Mouse (Mus musculus) right cerebral cortex, postnatal 36 days (tissue): ENCODE data around the gene Adamts3.

Experiments
- DNase-seq, 2 experiments: peaks; one replicate each; pipeline ENCODE4 v3.0.0; 2022; ENCODE audit warnings: low spot score in 2 of 2, mixed read lengths in 1 of 2

Adamts3 gene

DNA sequence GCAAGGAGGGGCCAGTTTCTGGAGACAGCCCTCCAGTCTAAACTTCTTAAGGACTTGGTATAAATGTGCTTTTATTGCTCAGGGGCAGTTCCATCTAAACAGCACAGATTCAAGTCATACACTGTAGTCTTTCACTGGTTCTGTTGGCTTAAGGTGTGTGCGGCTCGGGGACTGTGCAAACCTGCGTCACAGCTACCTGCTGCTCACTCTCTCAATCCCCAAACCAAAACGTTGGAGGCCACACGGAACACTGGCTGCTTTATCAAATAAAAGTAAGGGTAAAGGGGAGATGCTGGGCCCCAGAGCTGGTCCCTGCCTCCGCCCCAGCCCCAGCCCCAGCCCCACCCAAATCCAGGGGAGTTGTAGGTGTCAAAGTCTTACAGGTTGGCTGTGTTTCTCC is 66.5 kb downstream of the Adamts3 start:
- no peak for DNase-seq

- no peak for DNase-seq
Measured at GRCm38 (mm10) chr5:89814552-89814951, 68.6 kb downstream of the Adamts3 start.

DNA sequence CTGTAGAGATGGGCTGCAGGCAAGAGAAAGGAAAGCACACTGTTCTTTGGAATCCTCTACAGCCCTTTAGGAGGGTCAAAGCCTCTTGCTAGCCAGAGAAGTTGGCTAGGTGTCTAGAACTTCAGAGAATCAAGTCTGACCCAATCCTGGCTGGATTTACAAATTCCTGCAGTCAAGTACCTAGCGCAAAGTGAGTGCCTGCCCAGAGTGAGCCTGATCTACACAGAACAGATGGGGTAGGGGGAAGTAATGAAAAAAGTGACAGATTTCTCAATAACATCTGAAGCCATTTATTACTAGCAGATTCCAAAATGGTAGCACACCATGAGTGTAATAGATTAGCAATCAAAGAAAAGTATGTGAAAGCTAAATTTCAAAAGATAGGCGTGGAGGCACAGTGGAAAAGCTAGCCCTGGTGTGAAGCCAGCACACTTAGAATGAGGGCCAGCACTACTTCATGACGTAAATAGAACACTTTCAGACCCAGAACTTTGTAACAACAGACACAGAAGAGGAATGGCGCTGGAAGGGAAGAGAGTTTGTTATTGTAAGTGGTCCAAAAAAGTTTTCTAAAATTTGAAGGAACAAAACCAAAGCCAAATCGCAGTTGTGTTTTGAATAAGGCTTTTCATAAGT is 82.8 kb downstream of the Adamts3 start:
- DNase-seq, result no peak

DNA sequence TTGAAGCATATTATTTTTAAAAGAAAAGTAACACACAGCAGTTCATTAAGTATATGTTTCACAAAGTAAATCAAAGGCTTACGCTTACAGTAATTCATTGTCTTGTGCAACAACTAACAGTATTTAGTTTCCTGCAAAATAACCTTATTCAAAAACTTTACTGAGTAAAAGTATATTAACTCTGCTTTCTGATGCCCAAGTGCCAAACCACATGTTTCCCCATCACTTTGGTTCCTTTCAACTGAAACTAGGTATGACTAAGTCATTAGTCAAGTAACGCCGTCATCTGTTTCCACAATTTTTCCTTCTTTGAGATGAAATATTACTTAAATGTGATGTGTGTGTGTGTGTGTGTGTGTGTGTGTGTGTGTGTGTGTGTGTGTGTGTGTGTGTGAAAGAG is 89.4 kb downstream of the Adamts3 start:
- DNase-seq, result no peak

- DNase-seq, result no peak
Measured at GRCm38 (mm10) chr5:89784635-89785034, 98.5 kb downstream of the Adamts3 start.

GRCm38 (mm10) chr5:89779823-89780222 is 103.3 kb downstream of the Adamts3 start:
- DNase-seq, result no peak

DNA sequence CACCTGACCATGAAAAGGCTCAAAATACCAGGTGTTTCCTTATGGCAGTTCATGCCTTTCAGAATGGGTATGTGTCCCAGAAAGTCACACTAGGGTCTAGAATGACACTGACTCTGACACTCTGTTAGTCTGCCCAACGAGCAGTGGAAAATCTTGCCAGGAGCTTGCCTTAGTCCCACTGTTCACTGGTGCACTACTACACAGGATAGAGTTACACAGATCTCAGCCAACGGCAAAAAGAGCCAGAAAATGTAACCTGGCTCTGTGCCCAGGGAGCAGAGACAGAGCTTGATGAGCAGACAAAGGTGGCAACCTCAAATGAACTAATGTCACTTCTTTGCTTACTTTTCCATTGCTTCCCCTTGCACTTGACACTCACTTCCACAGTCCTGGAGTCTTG is 104.5 kb downstream of the Adamts3 start:
- DNase-seq, result no peak

- DNase-seq, result no peak
Measured at GRCm38 (mm10) chr5:89777411-89777810, 105.7 kb downstream of the Adamts3 start.

DNA sequence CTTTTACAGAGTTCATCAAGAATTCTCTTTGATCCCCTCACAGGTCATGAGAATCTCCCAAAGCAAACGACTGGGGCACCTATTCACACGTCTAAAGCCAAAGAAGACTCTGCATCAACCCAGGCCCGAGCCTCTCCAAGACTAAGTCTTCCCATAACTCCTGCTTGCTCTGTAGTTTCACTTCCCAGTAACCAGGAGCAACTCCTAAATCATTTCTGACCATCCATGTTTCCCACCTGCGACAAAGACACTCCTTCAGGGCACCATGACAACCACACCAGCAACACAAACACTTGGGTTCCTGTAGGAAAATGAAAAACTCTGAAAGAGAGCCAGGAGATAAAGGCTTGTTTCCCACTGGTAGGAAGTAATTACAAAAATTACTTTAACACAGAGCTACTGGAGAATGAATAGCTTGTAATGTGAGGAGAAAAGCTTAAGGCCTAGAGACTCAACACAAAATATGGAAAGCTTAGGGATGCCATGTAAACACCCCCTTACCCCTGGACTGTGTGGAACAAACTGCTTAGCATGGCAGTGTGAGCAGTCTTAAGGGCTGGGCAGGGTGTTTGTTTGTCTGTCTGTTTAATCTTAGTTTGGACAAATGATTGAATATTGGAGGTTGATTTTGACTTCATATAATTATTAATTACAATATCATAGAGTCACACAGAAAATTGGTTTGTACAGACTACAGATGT is 112.3 kb downstream of the Adamts3 start:
- DNase-seq, result no peak

- no peak for DNase-seq
Measured at GRCm38 (mm10) chr5:89763189-89764187, 119.6 kb downstream of the Adamts3 start.

- DNase-seq, result peak in 1 of 2 experiments; percentile 11
Measured at GRCm38 (mm10) chr5:89760368-89760767, 122.8 kb downstream of the Adamts3 start.

GRCm38 (mm10) chr5:89751836-89752235 is 131.3 kb downstream of the Adamts3 start:
- no peak for DNase-seq

DNA sequence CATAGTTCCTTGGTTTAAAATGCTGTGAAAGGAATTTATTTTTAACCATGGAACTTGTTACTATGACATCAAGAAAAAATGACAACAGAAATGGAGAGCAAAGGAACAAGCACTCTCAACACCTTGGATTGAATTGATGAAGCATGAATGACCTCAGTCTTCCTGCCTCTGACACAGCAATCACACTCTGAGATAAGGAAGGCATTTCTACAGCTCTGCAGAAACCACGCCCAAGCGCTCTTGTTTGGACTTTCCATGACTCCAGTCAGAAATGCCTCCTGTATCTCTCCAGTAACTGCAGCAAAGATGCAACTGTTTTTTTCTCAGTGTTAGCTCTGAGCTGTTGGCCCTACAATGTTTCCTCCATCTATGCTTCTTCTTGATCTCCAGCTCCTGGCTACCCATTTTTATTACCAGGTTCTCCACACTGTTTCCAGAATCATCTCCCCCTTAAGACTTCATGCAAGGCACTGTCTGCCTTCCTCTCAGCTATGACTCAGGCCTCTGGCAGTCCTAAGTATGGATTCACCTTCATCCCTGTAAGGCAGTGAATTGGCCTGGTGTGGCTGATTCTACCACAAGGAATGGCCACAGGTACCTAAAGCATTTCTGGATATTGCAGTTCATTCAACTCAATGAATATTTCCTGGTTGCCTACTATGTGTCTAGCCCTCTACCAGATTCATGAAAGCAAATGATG is 134.8 kb downstream of the Adamts3 start:
- no peak for DNase-seq

DNA sequence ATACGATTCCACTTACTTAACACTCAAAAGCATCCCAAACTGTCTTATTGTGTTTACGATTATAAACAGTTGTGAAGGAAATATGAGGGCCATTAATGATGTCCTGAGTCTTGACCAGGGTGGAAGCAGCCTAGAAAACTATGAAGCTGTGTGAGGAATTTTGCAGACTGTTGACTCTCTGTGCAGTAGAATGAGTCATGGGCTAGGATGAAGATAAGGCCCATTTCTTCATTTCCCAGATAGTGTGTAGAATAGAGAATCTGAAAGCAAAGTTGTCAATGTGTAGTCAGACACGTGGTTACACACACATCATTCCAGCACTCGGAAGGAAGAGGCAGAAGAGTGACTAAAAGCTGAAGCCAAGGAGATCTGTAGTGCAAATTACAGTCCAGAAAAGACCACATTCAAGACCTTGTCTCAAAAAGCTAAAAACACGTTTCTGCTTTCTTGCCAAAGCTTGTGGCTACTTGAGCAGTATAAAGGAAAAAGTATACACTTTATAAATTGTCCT is 135.9 kb downstream of the Adamts3 start:
- DNase-seq, result no peak

GRCm38 (mm10) chr5:89745112-89745511 is 138.0 kb downstream of the Adamts3 start:
- no peak for DNase-seq

DNA sequence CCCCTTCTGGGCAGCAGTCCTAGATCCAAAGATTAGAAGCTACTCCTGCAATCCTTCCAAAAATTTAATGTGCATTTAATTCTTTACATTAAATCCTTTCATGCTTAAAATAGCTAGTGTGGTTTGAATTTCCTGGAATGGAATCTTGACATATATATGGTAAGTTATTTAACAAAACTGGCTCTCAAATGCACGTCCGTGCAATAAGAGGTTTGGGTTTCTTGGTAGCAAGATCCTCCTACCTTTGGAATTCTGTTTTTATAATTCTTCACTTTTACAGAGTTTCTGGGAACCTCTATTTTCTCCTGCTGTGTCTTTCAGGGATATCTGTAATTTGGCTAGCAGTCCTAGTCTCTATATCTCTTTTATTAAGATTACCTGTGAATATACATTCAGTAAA is 148.4 kb downstream of the Adamts3 start:
- no peak for DNase-seq

DNA sequence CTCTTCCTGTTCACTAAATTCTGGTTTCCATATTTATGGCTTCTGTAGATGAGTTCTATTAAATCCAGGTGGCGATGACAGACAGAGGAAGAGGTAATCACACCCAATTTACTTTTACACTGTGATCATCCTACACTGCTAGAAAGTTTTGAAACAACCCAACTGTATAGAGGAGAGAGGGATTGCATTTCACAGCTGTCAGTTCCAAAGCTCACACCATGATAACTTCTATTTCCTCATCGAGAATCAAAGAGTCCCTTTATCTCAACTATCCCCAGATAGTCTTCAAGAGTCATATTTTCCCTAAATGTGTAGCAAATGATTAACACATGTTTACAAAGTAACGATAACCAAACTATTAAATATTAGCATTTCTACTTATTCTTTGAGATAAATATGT is 152.7 kb downstream of the Adamts3 start:
- no peak for DNase-seq

DNA sequence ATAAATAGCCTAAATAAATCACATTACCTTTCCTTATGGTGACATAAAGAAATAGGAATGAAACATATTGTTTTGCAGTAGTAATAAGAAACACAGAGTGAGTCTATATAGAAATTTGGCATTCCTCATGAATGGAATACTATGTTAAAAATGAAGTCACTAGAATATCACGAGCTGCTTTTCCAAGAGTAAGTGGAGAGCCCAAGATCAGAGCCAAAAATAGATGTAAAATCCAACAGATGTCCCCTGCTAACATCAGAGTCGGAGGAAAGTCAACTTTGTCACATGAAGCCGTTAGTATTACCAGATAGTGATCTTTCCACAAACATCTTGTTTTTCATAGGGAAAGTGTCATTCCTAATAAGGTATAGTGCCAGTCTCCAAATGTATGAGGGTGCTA is 155.0 kb downstream of the Adamts3 start:
- DNase-seq, result no peak

- no peak for DNase-seq
Measured at GRCm38 (mm10) chr5:89727497-89728057, 155.6 kb downstream of the Adamts3 start.

DNA sequence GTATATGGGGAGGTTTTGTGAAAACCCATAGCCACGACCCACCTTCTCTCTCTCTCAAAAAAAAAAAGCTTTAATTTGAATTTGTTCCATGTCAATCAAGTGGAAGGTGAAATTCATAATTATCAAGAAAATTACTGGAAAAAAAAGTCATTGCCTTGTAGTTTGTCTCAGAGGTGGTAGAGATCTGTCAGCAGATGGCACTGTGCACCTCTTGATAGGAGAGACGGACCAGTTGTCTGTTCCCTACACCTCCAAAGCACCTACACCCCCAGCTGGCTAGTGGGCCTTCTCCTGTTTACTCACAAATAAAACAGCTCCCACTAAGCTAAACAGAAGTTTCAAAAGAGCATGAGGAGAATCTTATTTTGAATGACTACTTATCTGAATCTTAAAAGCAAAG is 168.6 kb downstream of the Adamts3 start:
- DNase-seq, result no peak
